8 mouse cellular contexts compared by ENCODE assay signal in the genomic region with DNA sequence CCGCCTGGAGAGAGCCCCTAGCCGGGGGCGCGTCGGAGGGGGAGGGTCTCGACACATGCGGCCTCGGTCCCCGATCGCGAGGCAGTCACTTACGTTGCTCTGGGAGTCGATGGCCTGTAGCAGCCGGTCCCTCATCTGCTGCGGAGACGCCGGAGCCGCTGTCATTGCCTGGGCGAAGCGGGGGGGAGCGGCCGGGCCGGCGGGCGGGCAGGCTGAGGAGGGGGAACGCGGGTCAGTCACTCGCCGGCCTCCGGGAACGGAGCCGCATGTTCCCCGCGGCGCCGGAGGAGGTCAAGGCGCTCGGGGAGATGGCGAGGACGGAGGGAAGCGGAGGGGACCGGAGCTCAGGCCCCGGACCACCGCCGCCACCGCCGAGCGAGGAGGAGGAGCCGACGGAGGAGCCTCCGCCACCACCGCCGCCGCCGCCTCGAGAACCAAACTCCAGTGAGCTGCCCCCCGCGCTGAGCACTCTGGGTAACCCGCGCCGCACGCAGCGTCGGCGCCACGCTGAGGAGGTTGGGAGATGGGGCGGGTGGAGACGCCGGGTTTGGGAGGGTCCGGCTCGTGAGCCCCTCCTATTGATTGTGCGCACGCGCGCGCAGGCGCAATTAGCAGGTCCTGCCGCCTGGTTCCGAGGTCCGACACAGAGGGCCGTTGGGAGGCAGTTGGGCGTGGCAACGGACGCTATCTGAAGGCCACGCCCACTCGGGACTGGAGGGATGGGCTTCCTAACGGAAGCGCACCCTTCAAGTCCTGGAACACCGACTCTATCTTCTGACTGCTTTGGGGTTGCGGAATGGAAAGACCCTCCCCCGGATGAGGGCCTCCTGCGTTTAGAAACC. TPM values are rescaled to one million over a fixed set of nuclear protein-coding genes. Genes with fewer than 3 reads are reported as not detected.
DNase-seq lines count a peak whose midpoint lies in the region; ATAC-seq and TF ChIP-seq lines count a peak whose summit lies in the region.

Med26 (minus strand) TSS at position 469 of the 842 bp plus-strand sequence.

- H3K9me3 ChIP-seq in ES-E14 (ENCODE audit: control insufficient read depth, insufficient read depth, low read depth, low read length): no peaks in the 10 kb centered on the region
- no peaks in the 10 kb centered on the region for H3K9me3 ChIP-seq in forebrain, embryonic 15.5 days

- peaks cover 6% of the 10 kb centered on the region; the same call in 1 of the 2 replicates for H3K36me3 ChIP-seq in ES-E14 (ENCODE audit: control insufficient read depth, insufficient read depth, low read length, poor library complexity, severe bottlenecking)
- H3K36me3 ChIP-seq in forebrain, embryonic 15.5 days: no peaks in the 10 kb centered on the region; the same call in 1 of the 2 replicates

- H3K27ac ChIP-seq in ES-E14 (ENCODE audit: insufficient read depth, low read depth, low read length, poor library complexity, severe bottlenecking): peak within 1 kb of the TSS; percentile 79
- peak within 1 kb of the TSS; percentile 92 for H3K27ac ChIP-seq in forebrain, embryonic 15.5 days (replicated peaks)

- H3K4me1 ChIP-seq in ES-E14 (ENCODE audit: control insufficient read depth in 2 of 2, insufficient read depth in 2 of 2, low read length in 2 of 2, poor library complexity in 1 of 2): peaks cover 2 to 13% of the 10 kb centered on the region in 2 experiments; a peak in 3 of 4 replicates
- peaks cover 44% of the 10 kb centered on the region for H3K4me1 ChIP-seq in forebrain, embryonic 15.5 days
- H3K4me1 ChIP-seq in lung, adult 2 months (ENCODE audit: control insufficient read depth, insufficient read depth, low read length): peaks cover 17% of the 10 kb centered on the region

- in situ Hi-C loops in ES-E14 (cut with MboI; ENCODE audit: low sequenced_read_pairs in 2 of 2, unreplicated experiment in 2 of 2): no loop called here

- peak within 1 kb of the TSS; percentile 95 for H3K4me2 ChIP-seq in forebrain, embryonic 15.5 days (replicated peaks)

- DNase-seq in ES-E14 (ENCODE audit: low read depth, low spot score): peak; percentile 99
- DNase-seq in cerebellum, adult 11-12 months: peak; percentile 99
- DNase-seq in heart, postnatal 25 days (ENCODE audit: low spot score): peak; percentile 99
- DNase-seq in layer of hippocampus, adult 18-20 months (ENCODE audit: low spot score in 2 of 2): peak; percentile 98 to 99
- DNase-seq in lung, adult 2 months: peak; percentile 95
- DNase-seq in thymus, adult 18-20 months: peak; percentile 98

- intact Hi-C loops in heart, postnatal 25 days (cut with DNase I): loop anchor here (1.0 to 5.0 kb wide), 3 partner anchors 23 to 126 kb away; partner anchors contain the start of genes Eps15l1, Slc35e1 and Smim7

- TF ChIP-seq CTCF in lung, adult 2 months (IDR thresholded peaks at IDR 0.05; ENCODE audit: insufficient read depth, low read length): no peak

- H3K27me3 ChIP-seq in forebrain, embryonic 15.5 days: no peaks in the 10 kb centered on the region

- peak; percentile 39; the same call in 1 of the 2 replicates for TF ChIP-seq POLR2A in lung, adult 2 months (IDR thresholded peaks at IDR 0.05; ENCODE audit: borderline replicate concordance, extremely low read depth, low read depth, low read length)

- H3K9ac ChIP-seq in ES-E14 (ENCODE audit: insufficient read depth, low read depth, low read length, poor library complexity, severe bottlenecking): peak within 1 kb of the TSS; percentile 94
- H3K9ac ChIP-seq in forebrain, embryonic 15.5 days (replicated peaks): peak within 1 kb of the TSS; percentile 96

- peak within 1 kb of the TSS; percentile 94 to 95 for H3K4me3 ChIP-seq in ES-E14 (ENCODE audit: insufficient read depth in 1 of 2, low read depth in 1 of 2, low read length in 2 of 2, poor library complexity in 1 of 2, severe bottlenecking in 1 of 2)
- H3K4me3 ChIP-seq in forebrain, embryonic 15.5 days: peak within 1 kb of the TSS; percentile 95
- peak within 1 kb of the TSS; percentile 88 for H3K4me3 ChIP-seq in lung, adult 2 months (replicated peaks; ENCODE audit: extremely low read depth, low read depth, low read length)

- ATAC-seq in forebrain, embryonic 15.5 days (replicated peaks): peak; percentile 95
- ATAC-seq in neutrophil, adult 5-6 weeks (ENCODE audit: extremely low read depth, insufficient number of reproducible peaks, low FRiP score, poor library complexity, severe bottlenecking): peak; percentile 90

- under 1% methylated on average over 81 of the region's 92 CpGs for WGBS in forebrain, embryonic 15.5 days
- WGBS in lung, adult 2 months: under 1% methylated on average over 92 of the region's 92 CpGs

TF ChIP-seq in ES-E14, 5 proteins besides CTCF, POLR2A, EP300 and RAD21:
- no peak for TF ChIP-seq ZNF384 (IDR thresholded peaks at IDR 0.05; ENCODE audit: low read depth, low read length)
- TF ChIP-seq MAFK (IDR thresholded peaks at IDR 0.05; ENCODE audit: insufficient read depth, low read depth, low read length): no peak
- no peak for TF ChIP-seq HCFC1 (IDR thresholded peaks at IDR 0.05; ENCODE audit: borderline replicate concordance, insufficient read depth, low read length)
TF ChIP-seq in ES-E14: peak in this region for 0.

RNA-seq across cellular contexts. Expression of gene Med26, which starts in this region (rescaled TPM):
- total RNA-seq in ES-E14 (2012; rRNA removed): 13.6 and 15.3 TPM in 2 replicates
- polyA plus RNA-seq in forebrain, embryonic 15.5 days (2015; fragmentation: Nextera tagmentation; extraction: Ambion mirVana): 18.2 and 19.9 TPM in 2 replicates
- 1 to 10 TPM; 7.7 to 9.1 TPM for total RNA-seq in heart, postnatal 25 days (2021)
- total RNA-seq in layer of hippocampus, adult 18-20 months (2021): 10 to 100 TPM; 10.3 to 10.5 TPM
- polyA plus RNA-seq in lung, adult 2 months (2012; rRNA removed): 10.0 and 14.3 TPM in 2 replicates
- 9.1 and 10.1 TPM in 2 replicates for total RNA-seq in neutrophil, adult 5-6 weeks (2017)

Comparison
In these comparisons a context has a peak if more than half of its experiments do, and no peak if none do; other contexts are left out.
1. Peak in every context shown above with its lines: DNase-seq, ATAC-seq, H3K4me3 ChIP-seq and H3K27ac ChIP-seq.